Mouse (Mus musculus): ENCODE measurements around the gene Chrm3. TPM values are rescaled to one million over a fixed set of nuclear protein-coding genes. Genes with fewer than 3 reads are reported as not detected.
"Not testable (repeated sequence)": the region's sequence is repeated elsewhere in the genome, so short reads cannot be mapped to it uniquely, and the experiment has no call there.

The Chrm3 gene
- total RNA-seq (2021) = 1 to 10 TPM; 1.1 to 1.7 TPM
- long read RNA-seq, experiment 1 = 0 reads
- long read RNA-seq, experiment 2, partial matches to known transcripts = 0 of 1 reads
- long read RNA-seq, experiment 2, other reads (novel, unspliced or antisense) = 1 of 1 reads

DNA sequence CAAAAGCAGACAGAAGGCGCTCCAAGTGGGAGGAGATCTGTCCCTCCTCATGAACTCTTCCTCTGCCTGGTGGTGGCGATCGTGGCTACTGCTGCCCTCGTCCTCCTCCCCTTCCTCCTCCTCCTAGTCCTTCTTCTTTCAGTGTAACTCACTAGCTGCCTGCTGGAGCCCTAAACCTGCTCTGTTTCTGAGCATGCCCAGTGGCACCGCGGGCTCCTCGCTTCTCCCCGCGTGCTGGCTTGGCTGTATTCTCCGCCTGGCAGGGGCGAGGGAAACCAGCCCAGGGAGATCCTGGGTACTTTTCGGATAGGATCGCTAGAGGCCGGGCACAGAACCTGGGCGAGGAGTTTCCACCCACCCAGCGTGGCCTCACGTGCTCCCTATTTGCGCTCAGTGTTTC is at the start of gene Chrm3:
Chrm3 (minus strand) TSS at position 71 of the 400 bp plus-strand sequence.
- intact Hi-C loops (cut with DNase I) = no loop called here
- DNase-seq = peak; percentile 26 to 35

GRCm38 (mm10) chr13:10394364-10394763 is 33.7 kb upstream of the Chrm3 start:
- DNase-seq = no peak
- intact Hi-C loops (cut with DNase I) = no loop called here

DNA sequence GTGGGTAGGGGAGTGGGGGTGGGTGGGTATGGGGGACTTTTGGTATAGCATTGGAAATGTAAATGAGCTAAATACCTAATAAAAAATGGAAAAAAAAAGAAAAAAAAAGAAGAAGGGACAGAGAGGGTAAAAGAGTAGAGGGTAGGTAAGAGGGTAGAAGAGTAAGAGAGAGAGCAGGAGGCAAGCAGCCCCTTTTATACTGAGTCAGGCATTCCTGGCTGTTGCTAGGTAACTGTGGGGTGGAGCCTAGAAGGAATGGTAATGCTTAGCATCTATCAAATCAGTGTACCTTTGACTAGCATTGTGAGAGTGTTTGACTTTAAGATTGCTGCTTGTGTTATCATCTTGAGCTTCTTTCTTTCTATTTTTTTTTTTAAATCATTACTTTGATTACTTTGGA is 14.8 kb upstream of the Chrm3 start:
- DNase-seq; intact Hi-C loops (cut with DNase I): not testable (repeated sequence)

- intact Hi-C loops (cut with DNase I) = no loop called here
- DNase-seq = peak; percentile 8
Observed at GRCm38 (mm10) chr13:10360199-10360694, 400 bp downstream of the Chrm3 start.

GRCm38 (mm10) chr13:10359516-10360198 is 990 bp downstream of the Chrm3 start:
- intact Hi-C loops (cut with DNase I) = loop anchor here (5.0 to 10.0 kb wide), 2 partner anchors 285 to 477 kb away; no protein-coding TSS in a partner anchor
- peak in 1 of 2 experiments; percentile 10 for DNase-seq

- intact Hi-C loops (cut with DNase I) = loop anchor here (5.0 to 10.0 kb wide), 2 partner anchors 281 to 473 kb away; no protein-coding TSS in a partner anchor
- no peak for DNase-seq
Observed at GRCm38 (mm10) chr13:10355796-10356195, 4.9 kb downstream of the Chrm3 start.

DNA sequence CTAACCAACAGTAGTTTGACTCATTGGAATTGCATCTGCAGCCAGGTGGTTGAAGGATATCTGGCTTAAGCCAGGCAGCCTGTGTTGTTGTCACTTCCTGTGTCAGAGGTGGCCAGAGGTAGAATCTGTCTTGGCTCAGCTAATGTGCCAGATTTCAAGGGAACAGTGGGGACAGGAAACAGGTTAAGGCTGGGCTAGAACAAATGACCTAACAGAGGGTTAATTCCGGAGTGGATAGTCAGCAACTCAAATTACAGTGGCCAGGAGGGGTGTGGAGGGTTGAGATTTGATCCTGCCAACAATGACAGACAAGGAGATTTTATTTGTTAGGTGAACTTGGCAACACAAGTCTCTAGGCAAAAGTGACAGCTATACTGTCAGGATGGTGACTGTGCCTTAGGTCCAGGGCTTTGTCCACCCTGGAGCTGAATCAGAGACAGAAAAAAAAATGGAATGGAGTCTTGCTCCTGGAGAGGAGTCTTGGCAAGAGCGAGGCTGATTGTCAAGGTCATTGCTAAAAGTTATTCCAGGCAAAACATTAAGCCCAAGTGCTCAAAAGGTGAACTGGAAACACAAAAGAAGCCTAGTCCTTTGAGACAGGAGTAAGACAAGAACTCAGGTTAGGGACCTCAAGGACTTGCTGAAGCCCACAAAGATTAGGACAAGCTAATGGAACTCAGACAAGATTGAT is 5.6 kb downstream of the Chrm3 start:
- DNase-seq = no peak
- intact Hi-C loops (cut with DNase I) = loop anchor here (5.0 to 10.0 kb wide), 2 partner anchors 280 to 473 kb away; no protein-coding TSS in a partner anchor

DNA sequence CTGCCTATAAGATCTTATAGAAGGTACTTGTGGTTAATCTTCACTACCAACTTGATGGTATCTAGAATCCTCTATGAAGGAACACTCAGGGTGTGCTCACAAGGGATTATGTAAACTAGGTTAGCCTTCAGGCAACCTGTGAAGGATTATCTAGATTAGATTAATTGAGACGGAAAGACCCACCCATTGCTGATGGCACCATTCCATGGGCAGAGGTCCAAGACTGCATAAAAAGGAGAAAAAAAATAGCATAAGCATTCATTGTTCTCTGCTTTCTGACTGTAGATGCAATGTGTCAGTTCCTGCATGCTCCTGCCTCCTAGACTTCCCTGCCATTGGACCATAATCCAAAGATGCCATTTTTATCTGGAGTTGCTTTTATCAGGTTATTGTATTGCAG is 8.5 kb downstream of the Chrm3 start:
- intact Hi-C loops (cut with DNase I) = loop anchor here (10.0 kb wide), 1 partner anchor 277 kb away; no protein-coding TSS in a partner anchor
- no peak for DNase-seq

- intact Hi-C loops (cut with DNase I) = loop anchor here (5.0 kb wide), 1 partner anchor 462 kb away; no protein-coding TSS in a partner anchor
- no peak for DNase-seq
Observed at GRCm38 (mm10) chr13:10344362-10344761, 16.3 kb downstream of the Chrm3 start.

- DNase-seq = no peak
- intact Hi-C loops (cut with DNase I) = no loop called here
Observed at GRCm38 (mm10) chr13:10335558-10335957, 25.1 kb downstream of the Chrm3 start.

DNA sequence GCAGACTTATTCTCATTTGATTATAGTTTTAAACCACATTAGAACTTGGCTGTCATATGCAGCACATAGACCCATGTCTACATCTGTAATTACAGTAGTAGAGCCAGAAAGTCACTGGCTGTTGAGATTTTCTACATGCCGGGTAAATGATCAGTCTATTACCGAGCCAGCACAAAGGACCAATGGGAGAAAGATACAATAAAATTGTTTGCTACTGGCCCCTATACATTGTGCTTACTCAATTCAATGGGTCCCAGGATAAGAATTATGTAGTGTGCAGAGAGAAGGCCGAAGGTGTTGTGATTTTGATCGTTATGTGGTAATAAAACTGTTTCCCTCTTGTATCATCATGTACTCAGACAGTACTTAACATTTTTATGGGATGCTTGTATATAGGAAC is 27.9 kb downstream of the Chrm3 start:
- intact Hi-C loops (cut with DNase I) = no loop called here
- DNase-seq = no peak

DNA sequence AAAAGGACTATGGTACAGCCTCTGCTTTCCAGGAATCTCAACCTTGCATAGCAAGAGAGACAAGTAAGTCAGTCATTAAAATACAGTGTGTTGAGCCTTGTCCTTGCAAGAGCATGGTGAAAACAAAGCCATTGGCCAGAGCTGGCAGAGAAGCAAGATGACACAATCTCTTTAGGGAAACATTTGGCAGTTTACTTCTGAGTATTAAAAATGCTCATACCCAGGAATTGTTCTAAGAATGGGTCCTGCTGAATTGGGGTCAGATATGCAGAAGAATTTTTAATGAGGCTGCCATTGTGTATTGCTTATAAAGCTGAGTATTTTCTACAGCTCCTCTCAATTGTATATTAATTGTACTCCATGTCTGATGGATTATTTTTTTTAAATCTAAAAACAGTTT is 50.8 kb downstream of the Chrm3 start:
- DNase-seq = peak in 1 of 2 experiments; percentile 11
- intact Hi-C loops (cut with DNase I) = no loop called here

DNA sequence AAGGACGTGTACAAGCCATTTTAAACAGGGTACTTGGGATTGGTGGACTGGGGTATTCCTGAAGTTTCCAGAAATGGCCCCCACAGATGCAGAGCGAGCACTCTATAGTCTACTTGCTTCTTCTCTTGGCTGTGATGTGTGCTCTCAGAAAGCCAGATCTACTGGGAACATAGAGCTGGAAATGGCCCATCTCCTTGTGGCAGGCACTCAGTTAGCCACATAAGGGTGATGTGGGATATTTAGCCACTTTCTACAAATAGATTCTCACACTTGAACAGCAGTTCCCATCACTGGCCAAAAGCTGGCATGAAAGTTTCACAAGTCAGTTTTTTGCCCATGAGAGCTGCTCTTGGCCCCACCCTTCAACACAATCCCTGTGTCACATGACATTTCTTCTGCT is 65.5 kb downstream of the Chrm3 start:
- intact Hi-C loops (cut with DNase I) = no loop called here
- DNase-seq = no peak

- DNase-seq = no peak
- intact Hi-C loops (cut with DNase I) = no loop called here
Observed at GRCm38 (mm10) chr13:10284331-10284730, 76.3 kb downstream of the Chrm3 start.

- intact Hi-C loops (cut with DNase I) = no loop called here
- no peak for DNase-seq
Observed at GRCm38 (mm10) chr13:10274907-10275306, 85.7 kb downstream of the Chrm3 start.

DNA sequence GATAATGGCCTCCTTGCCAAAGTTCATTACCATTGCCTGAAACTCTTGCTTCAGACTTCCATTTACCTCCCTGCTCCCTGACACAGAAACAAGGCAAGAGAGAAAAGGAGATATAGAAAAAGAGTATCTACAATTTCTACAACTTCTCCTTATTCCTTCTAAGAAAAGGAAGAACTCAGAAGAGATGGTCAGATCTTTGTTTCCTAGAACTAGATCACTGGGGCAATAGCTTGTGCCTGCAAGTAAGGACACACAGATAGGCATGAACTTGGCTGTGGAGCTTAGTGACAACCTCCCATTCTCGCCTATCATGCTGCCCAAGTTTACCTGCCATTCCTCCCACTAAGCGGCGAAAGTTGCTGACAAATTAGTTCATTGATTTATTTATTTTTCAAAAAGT is 96.9 kb downstream of the Chrm3 start:
- intact Hi-C loops (cut with DNase I) = no loop called here
- DNase-seq = no peak

DNA sequence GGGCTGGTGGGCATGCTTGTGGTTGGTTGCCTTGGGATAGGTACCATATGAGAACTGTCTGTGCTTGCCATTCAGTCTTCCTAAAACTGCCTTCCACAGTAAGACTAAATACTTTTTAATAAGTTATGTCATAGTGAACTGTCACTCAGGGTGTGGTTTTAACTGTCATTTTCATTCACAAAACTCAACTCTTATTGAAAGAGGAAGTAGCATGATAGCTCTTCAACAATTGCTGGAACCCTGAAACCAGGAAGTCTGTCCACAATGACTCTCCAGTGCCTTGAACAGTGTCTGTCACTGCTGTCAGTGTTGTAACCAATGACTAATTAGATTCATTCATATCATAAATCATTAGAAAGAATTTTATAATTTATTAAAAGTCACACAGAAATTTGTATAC is 107.6 kb downstream of the Chrm3 start:
- intact Hi-C loops (cut with DNase I) = no loop called here
- no peak for DNase-seq

- intact Hi-C loops (cut with DNase I) = no loop called here
- DNase-seq = no peak
Observed at GRCm38 (mm10) chr13:10251499-10252179, 109.0 kb downstream of the Chrm3 start.

DNA sequence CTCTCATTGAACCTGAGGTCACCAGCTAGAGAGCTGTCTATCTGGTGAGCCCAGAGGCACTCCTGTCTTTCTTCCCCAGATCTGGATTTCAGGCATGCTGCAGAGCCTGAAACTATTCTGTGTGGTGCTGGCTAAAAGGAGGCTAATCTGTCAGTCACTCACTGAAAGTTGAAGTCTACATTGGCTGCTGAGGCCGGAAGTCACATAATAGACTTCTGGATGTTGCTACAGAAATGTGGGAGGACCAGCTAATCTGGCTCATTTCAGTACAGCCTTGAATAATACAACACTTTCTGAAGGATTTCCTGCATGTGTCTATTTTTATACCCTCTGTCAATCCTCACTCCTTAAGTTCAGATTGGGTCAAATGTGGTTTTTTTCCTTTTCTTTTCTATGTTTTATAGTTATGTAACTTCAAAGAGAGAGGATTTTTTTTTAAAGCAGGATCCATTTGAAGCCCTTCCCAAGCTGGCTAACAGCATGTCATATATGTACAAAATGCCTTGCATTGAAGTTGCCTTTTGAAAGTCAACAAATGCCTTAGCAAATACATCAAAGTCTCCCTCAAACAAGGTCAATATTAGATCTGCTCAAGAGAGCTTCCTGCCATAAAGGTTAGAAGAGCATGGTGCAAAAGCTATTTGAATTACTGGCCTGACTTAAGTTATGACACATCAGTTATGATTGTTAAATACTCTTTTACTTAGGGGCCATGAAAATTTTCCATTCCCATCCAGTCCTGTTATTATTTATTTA is 116.2 kb downstream of the Chrm3 start:
- intact Hi-C loops (cut with DNase I) = no loop called here
- DNase-seq = peak; percentile 4 to 25

GRCm38 (mm10) chr13:10240238-10240637 is 120.4 kb downstream of the Chrm3 start:
- no peak for DNase-seq
- intact Hi-C loops (cut with DNase I) = no loop called here

Measured in heart, postnatal 14 days (tissue).